Mouse (Mus musculus) forelimb bud, embryonic 11.5 days (tissue): ENCODE data around the gene Hunk.

Source experiments
- DNase-seq: peaks from one replicate; pipeline ENCODE4 v3.0.0-alpha.2; 2012; ENCODE audit warnings: low read depth, low spot score

Gene Hunk

GRCm38 (mm10) chr16:90435231-90435630, 49.4 kb downstream of the Hunk start:
- DNase-seq, result no peak

GRCm38 (mm10) chr16:90437276-90437675, 51.5 kb downstream of the Hunk start:
- no peak for DNase-seq

- DNase-seq, result no peak
Observed at GRCm38 (mm10) chr16:90439493-90439892, 53.7 kb downstream of the Hunk start.

GRCm38 (mm10) chr16:90440654-90441053, 54.8 kb downstream of the Hunk start:
- no peak for DNase-seq

GRCm38 (mm10) chr16:90442991-90443390, 57.2 kb downstream of the Hunk start:
- no peak for DNase-seq

GRCm38 (mm10) chr16:90453197-90453596, 67.4 kb downstream of the Hunk start:
- DNase-seq, result no peak

- no peak for DNase-seq
Observed at GRCm38 (mm10) chr16:90456495-90457125, 70.8 kb downstream of the Hunk start.

GRCm38 (mm10) chr16:90458899-90459610, 73.2 kb downstream of the Hunk start:
- DNase-seq, result no peak

- no peak for DNase-seq
Observed at GRCm38 (mm10) chr16:90461304-90461905, 75.6 kb downstream of the Hunk start.

GRCm38 (mm10) chr16:90462728-90463275, 77.0 kb downstream of the Hunk start:
- DNase-seq, result no peak

GRCm38 (mm10) chr16:90465154-90465553, 79.3 kb downstream of the Hunk start:
- DNase-seq, result no peak

- no peak for DNase-seq
Observed at GRCm38 (mm10) chr16:90468286-90468685, 82.5 kb downstream of the Hunk start.

GRCm38 (mm10) chr16:90475701-90476229, 90.0 kb downstream of the Hunk start:
- DNase-seq, result no peak

- no peak for DNase-seq
Observed at GRCm38 (mm10) chr16:90481612-90482011, 95.8 kb downstream of the Hunk start.

GRCm38 (mm10) chr16:90483341-90483740, 97.5 kb downstream of the Hunk start:
- no peak for DNase-seq

GRCm38 (mm10) chr16:90485125-90485524, 99.3 kb downstream of the Hunk start:
- no peak for DNase-seq

- DNase-seq, result no peak
Observed at GRCm38 (mm10) chr16:90485599-90485998, 99.8 kb downstream of the Hunk start.

GRCm38 (mm10) chr16:90490066-90490465, 104.3 kb downstream of the Hunk start:
- no peak for DNase-seq

- peak; percentile 65 for DNase-seq
Observed at GRCm38 (mm10) chr16:90491898-90492499, 106.2 kb downstream of the Hunk start.

GRCm38 (mm10) chr16:90496930-90497329, 111.1 kb downstream of the Hunk start:
- no peak for DNase-seq

GRCm38 (mm10) chr16:90497749-90498464, 112.1 kb downstream of the Hunk start:
- DNase-seq, result no peak
